In genomic region chr3:147197215-147197614, GRCm38 (mm10) we compare ENCODE assay signal across 12 mouse cellular contexts.
DNase-seq lines count a peak whose midpoint lies in the region; ATAC-seq and TF ChIP-seq lines count a peak whose summit lies in the region.
"Had no signal": no experiment of that assay in that cellular context is flagged by ENCODE, and none has a peak within 500 bp of the region (broad histone marks: within the 10 kb centered on the region; RNA-seq: fewer than 3 reads in every experiment).

No protein-coding gene starts in this region.

- H3K4me3 ChIP-seq in cerebellum, adult 2 months (replicated peaks; ENCODE audit: insufficient read depth, low read depth, low read length), result no peak overlapping the region
- no peak overlapping the region for H3K4me3 ChIP-seq in liver, adult 2 months (ENCODE audit: insufficient read depth, low read depth, low read length)
- H3K4me3 ChIP-seq: embryonic facial prominence, embryonic 13.5 days; hindbrain, embryonic 15.5 days had no signal

- 68% methylated on average over 2 of the region's 2 CpGs for WGBS in cerebellum, adult 2 months
- WGBS in liver, adult 2 months, result 40% methylated on average over 2 of the region's 2 CpGs

- DNase-seq in cerebellum, adult 2 months, result no peak
- no peak for DNase-seq in cerebellum, postnatal 25 days
- no peak for DNase-seq in liver, adult 2 months (ENCODE audit: extremely low read depth, low read depth, low spot score)
- DNase-seq in liver, result no peak
- DNase-seq in ZHBTc4 (ENCODE audit: low read depth, low spot score), result peak; percentile 60
- DNase-seq in thymus, postnatal 10 days (ENCODE audit: low spot score in 2 of 2), result no peak
- no peak for DNase-seq in cerebellum, postnatal 36 days
- DNase-seq: gastrocnemius, postnatal 36 days had no signal

- H3K27me3 ChIP-seq in cerebellum, adult 2 months (ENCODE audit: control insufficient read depth, insufficient read depth, low read length), result no peaks in the 10 kb centered on the region
- no peaks in the 10 kb centered on the region for H3K27me3 ChIP-seq in liver, adult 2 months (ENCODE audit: control insufficient read depth, insufficient read depth, low read length)
- H3K27me3 ChIP-seq: embryonic facial prominence, embryonic 13.5 days; hindbrain, embryonic 15.5 days had no signal

- TF ChIP-seq CTCF in cerebellum, adult 2 months (IDR thresholded peaks at IDR 0.05; ENCODE audit: borderline replicate concordance, insufficient read depth, low read depth, low read length), result 0 out of 2 replicates have a peak, but pooled peaks have one; percentile 18
- TF ChIP-seq CTCF in liver, adult 2 months (IDR thresholded peaks at IDR 0.05; ENCODE audit: low read depth, low read length), result peak; percentile 46

- peak; percentile 52; the same call in 1 of the 2 replicates for ATAC-seq in granulocyte monocyte progenitor cell, adult 5-6 weeks (replicated peaks; ENCODE audit: poor library complexity, severe bottlenecking)

- no peaks in the 10 kb centered on the region for H3K4me1 ChIP-seq in cerebellum, adult 2 months (ENCODE audit: control insufficient read depth, insufficient read depth, low read length)
- no peaks in the 10 kb centered on the region for H3K4me1 ChIP-seq in liver, adult 2 months (ENCODE audit: control insufficient read depth, insufficient read depth, low read length)

- H3K36me3 ChIP-seq in liver, adult 2 months (ENCODE audit: control insufficient read depth, insufficient read depth, low read length), result no peaks in the 10 kb centered on the region
- H3K36me3 ChIP-seq: embryonic facial prominence, embryonic 13.5 days; hindbrain, embryonic 15.5 days had no signal

- TF ChIP-seq POLR2A in cerebellum, adult 2 months (IDR thresholded peaks at IDR 0.05; ENCODE audit: borderline replicate concordance, insufficient read depth, low read length), result no peak
- TF ChIP-seq POLR2A in liver, adult 2 months (IDR thresholded peaks at IDR 0.05; ENCODE audit: extremely low read depth, insufficient read depth, low read length), result no peak

- no peak overlapping the region for H3K27ac ChIP-seq in cerebellum, adult 2 months (ENCODE audit: insufficient read depth, low read length)
- no peak overlapping the region for H3K27ac ChIP-seq in liver, adult 2 months (replicated peaks; ENCODE audit: insufficient read depth, low read depth, low read length)
- H3K27ac ChIP-seq: embryonic facial prominence, embryonic 13.5 days; macrophage had no signal

- H3K79me2 ChIP-seq in liver, adult 2 months (ENCODE audit: control insufficient read depth, insufficient read depth, low read length), result no peaks in the 10 kb centered on the region

- H3K9ac ChIP-seq in liver, adult 2 months (ENCODE audit: low read depth, low read length), result no peak overlapping the region
- H3K9ac ChIP-seq: embryonic facial prominence, embryonic 13.5 days; hindbrain, embryonic 15.5 days had no signal
